Mouse (Mus musculus) hindbrain, embryonic 14.5 days (tissue): ENCODE results near the gene Gm20604. TPM values are rescaled to one million over a fixed set of nuclear protein-coding genes. Genes with fewer than 3 reads are reported as not detected.

Experiments
- ATAC-seq: fragments of 200-750 bp; cut with Nextera tagmentation; 2 replicates; pipeline ENCODE4 v1.8.0; 2017; ENCODE audit warnings: moderate number of reproducible peaks, mild to moderate bottlenecking, moderate TSS enrichment, moderate library complexity; ENCODE audit not compliant: low FRiP score
- DNase-seq: peaks from one replicate; pipeline ENCODE4 v3.0.0-alpha.2; 2015; ENCODE audit warnings: low spot score
- H3K27ac ChIP-seq: fragments of 300-500 bp; sonication (generic); 2 replicates; pipeline ENCODE4 v1.5.1; 2014; ENCODE audit warnings: mild to moderate bottlenecking, moderate library complexity
- H3K27me3 ChIP-seq: fragments of 300-500 bp; sonication (generic); 2 replicates; pipeline ENCODE4 v1.6.1; 2014; ENCODE audit warnings: mild to moderate bottlenecking, low read length, mixed read lengths; ENCODE audit not compliant: control insufficient read depth, insufficient read depth
- H3K36me3 ChIP-seq: fragments of 300-500 bp; sonication (generic); replicated peaks from 2 replicates; pipeline ENCODE4 v1.6.1; 2014; ENCODE audit not compliant: control insufficient read depth, insufficient read depth
- H3K4me1 ChIP-seq: fragments of 300-500 bp; sonication (generic); replicated peaks from 2 replicates; pipeline ENCODE4 v1.6.1; 2014; ENCODE audit warnings: antibody characterized with exemption, low read length, mixed read lengths; ENCODE audit not compliant: control insufficient read depth, insufficient read depth
- H3K4me2 ChIP-seq: fragments of 300-500 bp; sonication (generic); replicated peaks from 2 replicates; pipeline ENCODE4 v1.6.1; 2014; ENCODE audit warnings: mild to moderate bottlenecking, moderate library complexity
- H3K4me3 ChIP-seq: fragments of 300-500 bp; sonication (generic); replicated peaks from 2 replicates; pipeline ENCODE4 v1.5.1; 2014; ENCODE audit warnings: mild to moderate bottlenecking, low read length
- H3K9ac ChIP-seq: fragments of 300-500 bp; sonication (generic); 2 replicates; pipeline ENCODE4 v1.6.1; 2014
- H3K9me3 ChIP-seq: fragments of 300-500 bp; sonication (generic); 2 replicates; pipeline ENCODE4 v1.6.1; 2016; ENCODE audit warnings: low read length; ENCODE audit not compliant: control insufficient read depth
- WGBS: fragments of 180-500 bp; shearing (Covaris S2); extraction: QIAGEN DNeasy Blood & Tissue Kit; methylation state at CpG from one replicate; pipeline ENCODE4 v1.1.7; 2014; 5-methylcytosine and 5-hydroxymethylcytosine counted together
- polyA plus RNA-seq: library from polyadenylated mRNA; unstranded; fragments of >200 nt; fragmentation: Nextera tagmentation; extraction: Ambion mirVana; gene quantifications from 2 replicates; pipeline ENCODE4 v1.2.1, GENCODE M21; 2014

Gm20604 gene
- polyA plus RNA-seq, 1 experiment from 2014 or later = 49.5 TPM

DNA sequence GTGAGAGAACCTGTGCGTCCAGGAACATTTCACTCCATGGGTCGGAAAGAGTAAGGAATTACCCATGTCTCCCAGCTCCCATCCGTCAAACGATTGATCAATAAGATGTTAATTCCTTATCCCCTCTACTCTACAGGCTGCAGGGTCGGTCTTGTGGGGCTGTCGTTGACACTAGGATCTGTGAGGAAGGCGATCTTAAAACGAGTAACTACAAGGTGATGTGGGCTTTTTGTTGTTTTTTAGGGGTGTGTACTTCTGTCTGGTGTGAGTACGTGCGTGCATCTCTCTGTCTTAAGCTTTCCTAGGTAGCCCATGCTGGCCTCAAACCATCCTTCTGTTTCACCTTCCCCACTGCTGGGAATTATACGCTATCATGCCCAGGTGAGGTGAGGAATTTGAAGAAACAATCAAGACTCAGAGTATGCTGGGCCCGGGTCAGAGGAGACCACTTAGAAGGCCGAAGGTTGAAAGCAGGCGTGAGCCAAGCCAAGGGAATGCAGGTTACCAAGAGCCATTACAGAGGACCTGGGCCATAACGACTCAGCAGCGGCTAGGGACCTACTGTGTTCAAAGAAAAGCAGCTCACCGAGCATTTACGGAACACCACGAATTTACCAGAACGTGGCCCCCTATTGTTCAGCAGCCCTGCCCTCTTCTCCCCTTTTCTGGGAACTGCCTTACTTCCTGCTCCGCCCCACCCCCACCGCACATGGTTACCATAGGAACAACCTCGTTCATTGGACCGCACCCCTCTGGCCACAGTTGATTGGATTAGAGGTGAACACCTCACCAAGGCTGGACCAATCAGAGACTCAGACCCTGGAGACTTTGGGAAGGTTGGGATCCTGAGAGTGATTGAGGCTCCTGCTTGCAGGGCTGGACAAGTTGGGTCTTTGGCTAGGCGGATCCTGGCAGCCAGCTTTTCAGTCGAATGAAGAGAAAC lies 28.3 kb downstream of the Gm20604 start:
- H3K27ac ChIP-seq = peak overlapping the region; percentile 88
- peaks cover 13% of the 10 kb centered on the region for H3K4me1 ChIP-seq
- no peaks in the 10 kb centered on the region for H3K36me3 ChIP-seq
- no peak overlapping the region; the same call in 1 of the 2 replicates for H3K4me3 ChIP-seq
- no peak overlapping the region; the same call in 1 of the 2 replicates for H3K9ac ChIP-seq
- ATAC-seq (peak; percentile 96), DNase-seq (peak; percentile 85)
- H3K4me2 ChIP-seq = peak overlapping the region; percentile 45
- 32% methylated on average over 26 of the region's 26 CpGs for WGBS
- H3K27me3 ChIP-seq = no peaks in the 10 kb centered on the region
- no peaks in the 10 kb centered on the region for H3K9me3 ChIP-seq

DNA sequence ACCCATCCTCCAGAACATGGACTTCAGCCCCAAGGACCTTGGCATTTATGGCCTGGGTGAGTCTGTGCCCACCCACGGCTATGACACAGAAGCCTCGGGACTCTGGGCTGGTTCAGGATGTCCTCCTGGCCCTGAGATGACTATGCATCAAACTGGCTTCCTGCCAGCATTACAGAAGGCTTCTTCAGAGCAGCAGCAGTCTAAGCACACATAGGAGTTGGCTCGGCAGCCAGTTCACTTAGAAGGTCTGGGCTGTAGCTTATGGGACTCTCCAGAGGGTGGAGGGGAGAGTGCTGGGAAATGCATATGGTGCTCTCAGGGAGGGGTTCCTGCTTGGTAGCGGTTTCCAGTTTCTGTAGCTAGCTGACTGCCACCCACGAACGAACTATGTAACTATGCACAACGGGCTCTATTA lies 32.7 kb downstream of the Gm20604 start:
- Histone ChIP-seq H3K27me3 (no peaks in the 10 kb centered on the region), H3K4me2 (no peak overlapping the region), H3K36me3 (no peaks in the 10 kb centered on the region), H3K9me3 (no peaks in the 10 kb centered on the region), H3K4me1 (peaks cover 3% of the 10 kb centered on the region), H3K4me3 (no peak overlapping the region), H3K27ac (no peak overlapping the region), H3K9ac (no peak overlapping the region)
- 73% methylated on average over 7 of the region's 7 CpGs for WGBS
- DNase-seq = no peak
- ATAC-seq = no peak

DNA sequence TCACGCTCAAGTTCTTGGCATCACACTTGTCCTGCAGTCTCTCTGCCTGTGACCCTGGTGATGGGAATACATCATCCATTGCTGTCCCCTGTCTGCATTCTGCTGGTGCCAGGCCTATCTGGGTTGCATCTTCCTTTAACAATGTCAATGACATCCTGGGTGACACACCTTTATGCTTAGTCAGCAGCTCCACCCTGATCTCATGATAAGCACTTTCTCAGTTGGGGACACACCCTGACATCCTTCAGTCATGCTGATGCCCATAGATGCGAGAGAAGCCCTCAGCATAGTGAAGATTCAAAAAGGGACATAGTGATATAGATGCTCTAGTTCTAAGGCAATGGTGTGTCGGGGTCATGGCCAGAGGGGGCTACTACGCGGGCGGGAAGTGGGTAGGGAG lies 33.3 kb downstream of the Gm20604 start:
- ATAC-seq = no peak
- Histone ChIP-seq H3K27ac (no peak overlapping the region), H3K4me2 (no peak overlapping the region), H3K4me3 (no peak overlapping the region), H3K27me3 (no peaks in the 10 kb centered on the region), H3K36me3 (no peaks in the 10 kb centered on the region), H3K4me1 (no peaks in the 10 kb centered on the region), H3K9me3 (no peaks in the 10 kb centered on the region), H3K9ac (no peak overlapping the region)
- 94% methylated on average over 6 of the region's 6 CpGs for WGBS
- no peak for DNase-seq

DNA sequence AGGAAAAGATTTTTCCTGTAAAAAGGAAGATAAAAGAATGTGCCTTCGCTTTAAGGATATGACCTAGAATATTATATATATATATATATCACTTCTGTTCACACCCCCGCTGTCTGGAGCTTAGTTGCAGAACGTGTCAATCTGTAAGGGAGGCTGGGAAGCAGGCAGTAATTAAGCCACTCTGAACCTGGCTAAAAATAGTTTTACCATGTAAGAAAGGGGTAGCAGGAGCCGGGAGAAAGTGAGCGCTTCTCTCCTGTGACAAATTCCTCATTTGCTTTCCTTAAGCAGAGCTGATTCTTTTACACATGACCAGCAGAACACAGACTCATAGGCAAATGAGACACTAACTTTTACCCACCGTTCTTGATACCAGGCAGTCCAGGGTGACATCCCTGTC lies 34.6 kb downstream of the Gm20604 start:
- Histone ChIP-seq H3K36me3 (no peaks in the 10 kb centered on the region), H3K9me3 (no peaks in the 10 kb centered on the region), H3K4me2 (no peak overlapping the region), H3K9ac (no peak overlapping the region), H3K4me3 (no peak overlapping the region), H3K4me1 (no peaks in the 10 kb centered on the region), H3K27me3 (no peaks in the 10 kb centered on the region), H3K27ac (no peak overlapping the region)
- DNase-seq (no peak), ATAC-seq (no peak)
- 81% methylated on average over 6 of the region's 6 CpGs for WGBS

DNA sequence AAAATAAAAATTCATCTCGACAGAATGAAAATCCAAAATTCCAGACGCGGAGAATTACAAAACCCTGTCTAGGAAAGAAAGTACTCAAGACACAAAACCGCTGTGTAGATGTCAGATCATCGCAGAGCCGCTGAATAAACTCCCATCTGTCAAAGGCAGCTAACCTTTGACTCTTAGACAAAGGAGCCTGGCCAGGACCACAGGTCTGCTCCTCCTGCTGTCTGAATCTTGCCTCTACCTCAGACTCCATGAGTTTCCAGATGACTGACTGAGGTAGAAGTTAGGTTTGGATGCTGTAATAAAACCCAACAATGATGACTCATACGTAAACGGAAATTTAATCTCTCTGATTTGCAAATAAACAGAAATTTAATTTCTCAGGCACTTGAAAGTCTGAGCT lies 35.5 kb downstream of the Gm20604 start:
- H3K27me3 ChIP-seq = no peaks in the 10 kb centered on the region
- no peak overlapping the region for H3K27ac ChIP-seq
- H3K9ac ChIP-seq = no peak overlapping the region
- H3K36me3 ChIP-seq = no peaks in the 10 kb centered on the region
- no peak overlapping the region for H3K4me3 ChIP-seq
- no peaks in the 10 kb centered on the region for H3K9me3 ChIP-seq
- 52% methylated on average over 8 of the region's 8 CpGs for WGBS
- DNase-seq (no peak), ATAC-seq (no peak)
- no peak overlapping the region for H3K4me2 ChIP-seq
- H3K4me1 ChIP-seq = no peaks in the 10 kb centered on the region

DNA sequence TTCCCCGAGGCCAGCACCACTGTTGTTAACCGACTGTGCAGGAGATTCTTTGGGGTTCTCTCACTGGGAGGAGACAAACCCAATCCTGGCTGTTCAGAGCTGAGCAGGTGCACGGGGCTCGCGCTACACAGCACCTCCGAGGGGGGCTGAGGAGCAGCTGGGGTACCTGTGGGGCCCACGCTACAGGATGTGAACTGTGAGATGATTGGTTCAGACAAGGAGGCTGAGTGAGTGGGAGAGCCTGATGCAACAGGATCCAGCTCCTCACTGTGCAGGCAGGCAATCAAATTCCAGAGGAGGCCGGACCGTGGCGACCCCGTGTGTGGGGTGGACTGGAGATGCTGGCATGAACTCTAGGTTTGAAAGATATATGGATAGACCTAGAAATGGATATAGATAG lies 36.0 kb downstream of the Gm20604 start:
- ATAC-seq = no peak

DNA sequence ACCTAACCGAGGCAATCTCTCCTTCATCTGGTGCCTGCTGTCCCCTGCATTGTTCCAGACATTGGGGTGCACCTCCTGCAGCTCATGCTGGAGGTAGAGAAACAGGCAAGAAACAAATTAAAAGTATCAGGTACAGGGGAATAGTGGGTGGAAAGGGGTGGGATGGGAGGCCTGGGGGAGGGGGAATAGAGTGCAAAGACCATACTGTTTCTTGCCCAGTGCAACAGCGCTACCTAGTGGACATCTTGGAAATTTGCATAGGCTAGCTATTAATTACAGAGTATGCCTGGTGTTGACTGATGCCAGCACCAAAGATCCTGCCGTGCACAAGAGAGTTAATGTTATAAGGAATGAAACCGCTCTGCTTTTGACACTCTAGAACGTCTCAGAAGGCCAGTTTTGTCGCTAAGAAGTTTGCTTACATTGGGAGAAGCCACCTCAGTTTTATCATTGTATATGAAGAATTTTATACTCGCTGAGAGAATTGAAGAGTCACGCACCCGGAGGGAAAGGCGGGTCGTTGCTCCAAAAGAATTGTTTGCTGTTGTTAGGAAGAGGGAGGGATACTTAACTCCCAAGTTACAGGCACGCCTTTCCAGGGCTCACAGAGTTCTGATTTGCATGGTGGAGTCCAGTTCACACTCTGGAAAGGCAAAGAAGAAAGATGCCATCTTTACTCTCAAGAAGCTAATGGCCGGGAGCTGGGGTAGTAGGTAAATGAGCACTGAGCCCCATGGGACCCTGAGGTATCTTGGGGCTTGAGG lies 38.7 kb downstream of the Gm20604 start:
- ATAC-seq = peak; percentile 74
- Histone ChIP-seq H3K4me2 (no peak overlapping the region; the same call in 1 of the 2 replicates), H3K27ac (no peak overlapping the region), H3K4me1 (no peaks in the 10 kb centered on the region), H3K9me3 (no peaks in the 10 kb centered on the region), H3K9ac (no peak overlapping the region), H3K36me3 (no peaks in the 10 kb centered on the region), H3K4me3 (no peak overlapping the region), H3K27me3 (no peaks in the 10 kb centered on the region)
- 29% methylated on average over 13 of the region's 13 CpGs for WGBS
- peak; percentile 80 for DNase-seq

More for the DNA sequence above, 36.0 kb downstream of the Gm20604 start:
- Histone ChIP-seq H3K4me2 (no peak overlapping the region), H3K27ac (no peak overlapping the region), H3K4me1 (no peaks in the 10 kb centered on the region), H3K36me3 (no peaks in the 10 kb centered on the region), H3K27me3 (no peaks in the 10 kb centered on the region), H3K9ac (no peak overlapping the region), H3K9me3 (no peaks in the 10 kb centered on the region), H3K4me3 (no peak overlapping the region)
- no peak for DNase-seq
- WGBS = 54% methylated on average over 11 of the region's 11 CpGs

DNA sequence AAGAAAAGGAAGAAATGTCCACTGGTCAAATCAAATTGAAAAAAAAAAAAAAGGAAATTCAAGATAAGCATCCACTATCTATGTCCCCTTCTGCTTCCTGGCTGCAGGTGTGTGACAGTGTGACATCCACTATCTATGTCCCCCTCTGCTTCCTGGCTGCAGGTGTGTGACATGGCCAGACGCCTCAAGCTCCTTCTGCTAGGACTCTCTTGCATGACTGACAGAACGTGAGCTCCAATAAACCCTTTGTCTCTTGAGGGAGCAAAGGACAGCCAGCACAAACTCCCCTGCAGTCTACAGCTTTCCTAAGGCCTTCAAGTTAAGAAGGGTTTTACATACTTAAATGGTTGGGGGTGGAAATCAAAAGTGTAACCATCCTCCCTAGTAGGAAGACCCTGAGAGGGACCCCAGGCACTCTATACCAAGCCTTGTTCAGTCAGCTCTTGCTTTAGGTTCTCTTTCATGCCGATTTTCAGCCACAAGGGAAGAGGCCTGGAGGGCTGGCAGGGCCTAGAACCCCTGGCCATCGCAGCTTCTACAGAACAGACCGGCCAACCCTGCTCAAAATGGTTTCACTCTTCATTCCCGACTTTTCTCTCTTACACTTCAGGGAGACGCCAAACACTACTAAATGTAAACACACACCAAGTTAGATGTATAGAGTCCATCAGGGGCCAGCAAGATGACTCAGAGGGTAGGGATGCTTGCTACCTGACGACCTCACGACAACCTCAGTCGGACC lies 43.6 kb downstream of the Gm20604 start:
- no peaks in the 10 kb centered on the region for H3K9me3 ChIP-seq
- ATAC-seq = no peak
- no peak for DNase-seq
- H3K4me3 ChIP-seq = no peak overlapping the region
- no peaks in the 10 kb centered on the region for H3K36me3 ChIP-seq
- H3K9ac ChIP-seq = no peak overlapping the region
- no peak overlapping the region for H3K27ac ChIP-seq
- no peaks in the 10 kb centered on the region for H3K27me3 ChIP-seq
- WGBS = 85% methylated on average over 10 of the region's 10 CpGs
- no peaks in the 10 kb centered on the region for H3K4me1 ChIP-seq
- no peak overlapping the region for H3K4me2 ChIP-seq

DNA sequence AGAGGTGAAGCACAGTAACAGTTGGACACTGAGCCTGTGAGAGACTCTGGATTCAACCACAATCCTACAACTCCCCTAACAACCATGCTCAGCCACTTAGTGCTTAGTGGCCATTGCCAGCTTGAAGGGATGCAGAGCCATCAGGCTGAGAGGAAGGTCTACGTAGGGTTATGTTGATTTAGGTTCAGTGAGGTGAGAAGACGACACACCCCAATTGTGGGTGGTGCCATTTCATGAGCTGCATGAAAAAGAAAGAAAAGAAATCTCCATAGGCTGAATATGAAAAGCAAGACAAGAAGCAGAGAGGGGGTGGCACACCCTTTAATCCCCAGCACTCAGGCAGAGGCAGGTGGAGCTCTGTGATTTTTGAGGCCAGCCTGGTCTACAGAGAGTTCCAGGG lies 44.4 kb downstream of the Gm20604 start:
- DNase-seq (no peak), ATAC-seq (no peak)
- Histone ChIP-seq H3K27ac (no peak overlapping the region), H3K4me3 (no peak overlapping the region), H3K9me3 (no peaks in the 10 kb centered on the region), H3K27me3 (no peaks in the 10 kb centered on the region), H3K36me3 (no peaks in the 10 kb centered on the region), H3K4me1 (no peaks in the 10 kb centered on the region), H3K9ac (no peak overlapping the region), H3K4me2 (no peak overlapping the region)
- WGBS = 58% methylated on average over 2 of the region's 2 CpGs
